Mouse (Mus musculus) lung, postnatal 4 days (tissue): Measurements from ENCODE around the gene Tnfrsf11a.
A peak's percentile ranks its signal among the peaks of the same experiment; 100 is the strongest.

Source experiments
- DNase-seq, 2 experiments: peaks; one replicate each; pipeline ENCODE4 v3.0.0; 2021

Gene Tnfrsf11a

DNA sequence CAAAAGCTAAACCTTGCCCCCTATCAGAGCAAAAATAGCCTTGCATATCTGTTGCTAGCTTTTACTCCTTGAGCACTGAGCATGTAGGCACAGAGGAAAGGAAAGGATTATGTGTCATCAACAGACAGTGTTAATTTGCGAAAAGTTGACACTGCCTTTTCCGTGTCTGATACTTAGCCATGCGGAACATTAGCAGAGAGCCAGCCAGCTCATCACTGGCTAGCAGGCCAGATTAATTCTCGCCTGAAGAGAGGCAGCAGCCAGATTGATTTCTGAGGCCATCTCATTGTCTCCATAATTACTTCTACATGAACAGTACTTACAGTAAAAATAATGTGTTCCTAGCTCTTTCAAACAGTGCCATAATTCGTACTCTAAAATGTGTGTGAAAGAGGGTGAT, 48.7 kb downstream of the Tnfrsf11a start:
- no peak for DNase-seq

DNA sequence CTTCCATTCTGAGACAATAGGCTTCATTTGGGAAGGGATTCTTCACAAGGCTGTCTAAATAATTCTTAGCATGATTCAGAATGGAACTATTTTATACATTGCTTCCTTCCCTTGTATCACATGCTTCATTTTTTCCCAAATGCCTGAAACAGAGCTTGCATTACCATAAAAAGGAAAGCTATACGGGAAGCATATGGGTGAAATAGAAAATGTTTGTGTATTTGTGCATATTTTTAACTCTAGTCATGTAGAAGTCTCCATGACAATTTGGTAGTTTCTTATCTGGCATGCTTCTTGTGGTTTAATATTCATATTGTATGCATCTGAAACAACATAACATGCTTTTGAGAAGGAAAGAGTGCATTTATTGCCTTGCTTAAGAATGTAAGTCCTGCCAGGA, 52.3 kb downstream of the Tnfrsf11a start:
- DNase-seq, result no peak

DNA sequence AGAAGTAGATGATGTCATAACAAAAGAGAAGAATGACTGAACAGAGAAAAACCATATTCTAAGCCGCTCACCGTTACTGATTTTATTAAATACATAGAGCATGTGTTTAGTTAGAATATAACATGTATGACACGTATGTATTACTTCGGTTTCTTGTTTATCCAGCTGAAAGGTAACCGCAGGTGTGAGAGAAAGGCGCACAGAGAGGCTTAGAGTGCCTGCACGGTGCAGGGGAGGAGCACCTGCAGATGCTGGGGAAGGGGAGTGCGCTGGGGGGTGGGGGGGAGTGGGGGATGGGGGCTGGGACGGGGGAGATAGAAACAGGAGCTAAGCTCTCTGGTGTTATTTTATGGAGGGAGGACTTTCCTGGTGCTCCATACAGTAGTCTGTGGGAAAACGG, 62.4 kb downstream of the Tnfrsf11a start:
- no peak for DNase-seq

DNA sequence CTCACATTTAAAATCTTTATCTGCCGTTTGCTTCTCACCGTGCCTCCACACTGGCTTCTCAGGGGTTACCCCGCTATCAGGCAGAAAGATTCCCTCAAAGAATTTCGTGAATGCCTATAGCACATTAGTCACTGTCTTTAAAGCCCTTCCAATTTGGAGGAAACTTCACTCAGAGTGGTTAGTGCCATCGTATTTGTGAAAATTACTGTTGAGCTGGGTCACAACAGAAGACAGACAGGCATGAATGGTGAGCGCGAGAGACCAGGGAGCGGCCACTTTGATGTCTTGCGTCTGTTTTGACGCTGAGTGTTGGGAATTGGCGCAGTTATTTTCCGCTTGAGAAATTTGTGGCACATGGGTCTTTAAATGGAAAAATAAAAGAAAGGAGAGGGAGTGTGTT, 62.9 kb downstream of the Tnfrsf11a start:
- DNase-seq, result no peak

DNA sequence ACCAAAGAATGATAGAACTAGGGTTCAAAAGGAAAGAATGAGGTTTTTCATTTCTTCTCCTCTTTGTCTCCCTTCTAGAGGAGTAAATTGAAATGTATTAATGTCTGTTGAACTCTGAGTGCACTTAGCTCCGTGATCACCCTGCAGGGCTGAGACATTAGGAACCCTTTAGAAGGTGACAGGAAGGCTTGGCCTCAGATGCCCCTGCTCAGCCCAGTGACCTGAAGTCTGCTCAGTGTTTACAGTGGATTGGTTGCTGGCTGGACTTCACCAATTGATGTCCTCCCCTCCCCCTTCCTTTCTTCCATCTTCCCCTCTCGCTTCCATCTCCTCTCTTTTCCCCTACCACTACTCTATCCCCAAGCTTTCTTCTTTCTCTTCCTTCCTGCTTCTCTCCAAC, 63.3 kb downstream of the Tnfrsf11a start:
- no peak for DNase-seq

DNA sequence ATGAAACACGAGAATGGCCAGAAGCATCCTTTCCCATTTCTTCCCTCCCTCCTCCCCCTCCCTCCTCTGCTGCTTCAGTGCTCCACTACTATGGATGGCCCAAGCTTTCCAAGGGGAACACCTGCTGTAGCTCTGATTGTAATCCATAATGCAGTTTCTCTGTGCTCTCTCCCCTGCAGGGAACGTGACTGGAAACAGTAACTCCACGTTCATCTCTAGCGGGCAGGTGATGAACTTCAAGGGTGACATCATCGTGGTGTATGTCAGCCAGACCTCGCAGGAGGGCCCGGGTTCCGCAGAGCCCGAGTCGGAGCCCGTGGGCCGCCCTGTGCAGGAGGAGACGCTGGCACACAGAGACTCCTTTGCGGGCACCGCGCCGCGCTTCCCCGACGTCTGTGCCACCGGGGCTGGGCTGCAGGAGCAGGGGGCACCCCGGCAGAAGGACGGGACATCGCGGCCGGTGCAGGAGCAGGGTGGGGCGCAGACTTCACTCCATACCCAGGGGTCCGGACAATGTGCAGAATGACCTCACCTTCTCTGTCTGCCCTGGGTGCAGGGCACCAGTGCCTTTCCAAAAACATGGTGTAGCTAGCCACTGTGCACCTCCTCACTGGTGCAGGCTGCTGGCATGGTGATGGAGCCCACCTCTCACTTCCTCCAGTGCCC, 64.0 kb downstream of the Tnfrsf11a start:
- no peak for DNase-seq

DNA sequence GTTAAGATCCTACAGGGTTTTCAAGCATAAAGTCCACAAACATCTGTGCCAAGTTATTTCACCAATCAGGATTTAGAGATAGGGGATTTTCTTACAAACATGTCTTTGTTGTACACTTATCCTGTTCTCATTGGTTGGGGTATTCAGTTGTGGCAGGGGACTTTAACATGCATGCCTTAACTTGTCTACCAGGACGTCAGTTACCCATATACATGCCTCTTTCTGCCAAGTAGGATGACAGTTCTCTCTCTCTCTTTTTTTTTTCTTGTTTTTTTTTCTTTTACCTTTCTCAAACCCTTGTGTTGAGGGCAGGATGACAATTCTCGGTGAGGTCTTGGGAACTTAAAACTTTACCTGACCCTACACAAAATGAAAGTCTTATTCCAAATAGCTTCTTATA, 65.9 kb downstream of the Tnfrsf11a start:
- no peak for DNase-seq

DNA sequence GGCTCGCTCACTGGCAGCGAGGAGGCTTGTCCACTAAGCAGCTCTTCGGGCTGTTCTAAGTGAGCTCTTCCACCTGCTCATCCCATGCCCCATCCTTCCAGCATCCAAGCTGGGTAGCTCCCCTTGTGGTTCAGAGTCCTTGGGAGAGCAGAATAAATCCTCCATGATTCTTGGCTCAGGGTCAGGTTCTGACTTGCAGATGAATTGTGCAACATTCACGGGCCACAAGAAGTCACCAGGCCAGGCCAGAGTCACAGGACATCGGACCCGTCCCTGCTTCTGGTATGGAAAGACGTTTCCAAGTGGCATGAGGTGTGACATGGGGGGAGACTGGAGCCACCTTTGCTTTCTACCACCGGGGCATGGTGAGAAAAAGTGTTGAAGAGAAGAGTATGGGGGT, 68.3 kb downstream of the Tnfrsf11a start:
- DNase-seq, result no peak

DNA sequence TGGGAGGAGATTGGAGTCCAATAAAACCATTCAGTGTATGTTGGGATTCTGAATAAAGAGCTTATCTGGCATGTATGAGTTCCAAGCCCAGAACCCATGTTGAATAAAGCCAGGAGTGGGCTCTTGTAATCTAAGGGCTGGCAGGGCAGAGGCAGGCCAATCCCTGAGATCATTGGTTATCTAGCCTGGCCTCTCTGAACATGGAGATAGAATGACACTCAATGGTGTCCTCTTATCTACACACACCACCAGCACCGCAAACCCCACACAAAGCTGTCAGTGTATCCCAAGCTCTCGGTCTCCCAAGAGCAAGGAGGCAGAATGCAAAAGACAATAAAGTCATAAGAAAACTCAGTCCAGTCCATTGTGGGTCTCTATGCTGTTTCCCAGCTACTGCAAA, 70.8 kb downstream of the Tnfrsf11a start:
- no peak for DNase-seq

DNA sequence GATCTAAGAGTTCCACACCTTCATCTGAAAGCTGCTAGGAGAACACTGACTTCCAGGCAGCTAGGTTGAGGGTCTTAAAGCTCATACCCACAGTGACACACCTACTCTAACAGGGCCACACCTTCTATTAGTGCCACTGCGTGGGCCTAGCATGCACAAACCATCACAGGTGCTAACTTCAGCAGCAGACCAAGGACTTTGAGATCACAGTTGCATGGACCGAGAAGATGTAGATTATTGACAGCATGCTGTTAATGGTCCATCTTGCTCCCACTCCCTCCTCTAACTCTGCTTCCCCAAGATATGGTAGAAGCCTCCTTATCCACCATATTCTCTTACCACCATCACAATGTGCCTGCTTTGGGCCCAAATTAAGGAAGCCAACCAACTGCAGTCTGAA, 79.2 kb downstream of the Tnfrsf11a start:
- no peak for DNase-seq

DNA sequence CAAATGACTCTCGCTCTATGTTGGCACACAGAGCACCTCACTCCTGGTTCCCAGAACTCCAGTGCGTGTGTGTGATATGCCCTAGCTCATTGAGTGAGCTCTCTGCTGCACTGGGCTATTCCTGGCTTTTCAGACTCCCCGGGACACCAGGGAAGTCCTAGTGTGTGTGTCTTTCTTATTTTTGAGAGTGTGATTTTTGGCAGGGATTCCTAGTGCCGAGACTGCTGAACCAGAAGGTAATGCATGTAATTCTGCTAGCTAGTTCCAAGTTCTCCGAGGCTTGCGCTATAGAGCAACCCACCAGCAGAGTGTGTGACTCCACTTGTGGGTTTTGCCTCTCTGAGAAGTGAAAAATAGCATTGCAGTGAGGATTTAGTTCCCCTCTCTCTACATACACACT, 96.1 kb downstream of the Tnfrsf11a start:
- DNase-seq, result no peak

DNA sequence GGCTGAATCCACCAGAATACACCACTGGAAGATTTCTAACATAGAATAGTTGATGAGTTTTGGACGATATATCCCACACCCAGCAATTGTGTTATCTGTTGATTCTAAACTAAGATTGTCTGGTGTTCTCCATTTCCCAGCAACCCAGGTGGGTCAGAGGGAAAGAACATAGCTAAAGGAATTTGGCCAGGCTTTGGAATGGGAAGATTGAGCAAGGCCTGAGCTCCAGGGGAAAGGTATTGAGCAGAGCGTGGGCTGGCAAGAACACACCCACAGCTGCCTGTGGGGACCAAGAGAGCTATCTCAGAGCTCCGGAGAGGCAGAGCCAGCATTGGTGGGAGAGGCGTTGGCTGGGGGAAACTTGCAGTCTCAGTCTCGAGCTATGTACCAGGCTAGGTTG, 97.3 kb downstream of the Tnfrsf11a start:
- no peak for DNase-seq

DNA sequence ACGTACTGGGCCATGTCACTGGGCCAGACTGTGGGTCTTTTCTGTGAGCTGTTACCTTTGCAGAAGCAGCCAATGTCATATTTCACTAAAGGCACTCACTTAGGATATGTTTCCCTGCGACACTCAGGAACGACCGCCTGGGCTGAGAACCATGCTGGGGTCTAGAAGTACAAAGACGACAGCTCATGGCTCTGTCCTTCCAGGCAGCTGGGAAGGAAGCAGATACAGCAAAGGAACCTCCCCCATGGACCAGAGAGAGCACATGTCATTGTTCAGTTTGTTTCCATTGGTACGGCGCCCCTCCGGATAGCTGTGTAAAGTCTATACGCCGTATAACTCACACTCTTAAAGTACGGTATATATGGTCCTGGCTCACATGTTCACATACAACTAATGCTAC, 97.9 kb downstream of the Tnfrsf11a start:
- no peak for DNase-seq

DNA sequence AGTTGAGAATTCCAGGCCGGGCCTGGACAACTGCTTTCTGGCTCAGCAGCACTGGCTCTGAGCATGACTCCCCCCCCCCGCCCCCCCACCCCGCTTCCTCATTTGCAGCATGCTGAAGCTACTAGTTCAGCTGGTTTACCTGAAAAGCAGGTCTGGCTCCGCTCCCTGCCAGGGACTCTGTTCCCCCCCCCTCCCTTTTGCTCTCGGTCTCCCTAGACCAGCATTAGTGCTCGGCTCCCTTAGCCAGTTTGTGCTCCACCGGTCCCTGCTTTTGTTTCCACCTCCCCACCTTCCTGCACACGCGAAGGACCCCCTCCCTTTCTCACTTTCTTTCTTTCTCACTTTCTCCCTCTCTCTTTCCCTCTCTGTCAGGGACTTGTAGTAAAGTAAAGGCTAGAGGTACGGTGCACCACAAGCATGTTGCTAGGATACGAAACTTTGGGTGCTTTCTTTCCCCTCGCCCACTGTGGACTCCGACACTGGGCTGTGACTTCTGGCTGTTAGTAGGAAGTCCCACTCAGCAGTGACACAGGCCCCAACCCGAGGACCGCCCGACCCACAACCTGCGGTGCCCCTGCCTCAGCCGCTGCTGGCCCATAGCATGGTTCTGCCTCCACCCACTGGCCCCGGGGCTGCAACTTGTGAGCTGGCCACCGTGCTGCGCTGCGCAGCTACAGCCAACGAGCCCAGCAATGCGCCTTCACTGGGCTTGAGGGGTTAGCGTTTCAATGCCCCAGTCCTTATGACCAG, 100.2 kb downstream of the Tnfrsf11a start:
- no peak for DNase-seq

DNA sequence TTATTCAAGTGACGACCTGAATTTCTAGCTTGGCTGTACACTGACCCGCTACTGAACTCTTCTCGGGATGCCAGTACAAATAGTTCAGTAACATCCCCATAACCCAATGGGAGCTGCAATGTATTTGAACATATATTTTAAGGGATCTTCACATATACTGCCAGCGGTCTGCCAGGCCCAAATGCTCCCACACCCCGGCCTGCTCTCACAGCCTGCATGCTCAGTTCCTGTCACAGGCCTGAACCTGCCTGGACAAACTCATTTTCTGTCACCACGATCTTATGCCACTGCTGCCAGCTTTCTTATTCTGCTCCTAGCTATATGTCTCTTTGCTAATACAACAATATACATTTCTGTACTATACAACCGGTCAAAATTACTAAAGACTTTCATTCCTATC, 100.9 kb downstream of the Tnfrsf11a start:
- no peak for DNase-seq

DNA sequence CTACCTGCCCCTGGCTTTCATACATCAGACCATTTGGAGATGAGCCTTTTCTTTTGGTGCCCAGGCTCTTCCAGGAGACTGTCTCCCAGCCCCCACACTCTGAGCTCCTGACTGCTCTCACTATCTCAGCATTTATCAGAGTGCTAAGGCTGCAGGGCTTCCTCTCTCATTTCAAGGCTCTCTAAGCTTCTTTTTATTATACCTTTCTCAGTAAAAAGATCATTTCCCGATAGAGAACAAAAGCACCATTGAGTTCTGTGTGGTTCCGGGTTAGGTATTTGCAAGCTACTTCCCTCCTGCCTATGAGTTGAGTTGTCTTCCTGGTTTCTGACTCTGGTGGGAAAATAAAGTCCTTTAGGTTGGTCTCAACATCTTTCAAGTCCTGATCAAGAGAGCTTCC, 103.0 kb downstream of the Tnfrsf11a start:
- DNase-seq, result no peak

DNA sequence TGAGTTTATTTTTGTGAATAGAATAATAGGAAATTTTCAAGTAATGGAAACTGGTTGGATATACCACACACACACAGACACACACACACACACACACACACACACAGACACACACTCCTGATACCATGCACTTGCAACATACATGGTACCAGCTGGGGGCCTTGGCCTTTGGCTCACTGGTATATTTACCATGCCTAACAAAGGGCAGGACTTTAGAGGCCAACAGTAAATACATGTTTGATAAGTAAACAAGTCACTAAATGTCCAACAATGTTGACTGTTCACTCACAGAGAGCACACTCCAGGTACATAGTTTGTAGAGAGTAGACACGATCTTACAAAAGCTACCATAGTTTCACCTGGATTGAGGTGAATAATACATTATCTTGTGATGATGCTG, 104.6 kb downstream of the Tnfrsf11a start:
- DNase-seq, result no peak

DNA sequence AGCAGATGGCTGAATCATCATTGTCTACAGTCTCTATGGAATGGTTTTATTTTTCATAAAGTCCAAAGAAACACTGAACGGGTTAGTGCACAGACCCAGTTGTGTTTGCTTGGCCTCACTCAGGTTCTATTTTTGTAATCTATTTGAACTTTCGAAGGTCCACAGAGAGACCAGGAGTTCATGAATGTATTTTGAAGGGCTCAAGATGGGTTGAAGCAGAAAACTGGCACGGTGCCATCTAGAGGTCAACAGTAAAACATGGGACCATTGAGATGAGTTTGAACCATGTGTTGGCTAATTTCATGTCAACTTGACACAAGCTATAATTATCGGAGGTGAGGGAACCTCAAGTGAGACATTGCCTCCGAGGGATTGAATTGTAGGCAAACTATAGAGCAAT, 105.1 kb downstream of the Tnfrsf11a start:
- no peak for DNase-seq

DNA sequence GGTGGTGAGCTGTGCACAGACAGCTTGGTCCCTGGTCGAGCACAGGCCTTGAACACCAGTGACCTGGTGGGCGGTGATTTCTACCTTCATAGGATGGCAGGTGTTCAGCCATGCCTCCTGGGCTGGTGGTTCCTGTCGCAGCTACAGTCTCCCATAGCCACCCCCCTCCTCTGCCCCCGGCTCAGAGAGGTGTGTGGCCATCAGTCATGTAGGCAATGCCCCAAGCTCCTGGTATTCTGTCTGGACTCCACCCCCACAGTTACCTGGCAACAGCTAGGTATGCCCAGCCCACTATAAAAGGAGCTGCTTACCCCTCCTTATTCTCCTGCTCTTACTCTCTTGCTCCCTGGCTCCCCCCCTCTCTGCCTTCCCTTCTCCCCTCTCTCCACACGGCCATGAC, 105.8 kb downstream of the Tnfrsf11a start:
- no peak for DNase-seq

DNA sequence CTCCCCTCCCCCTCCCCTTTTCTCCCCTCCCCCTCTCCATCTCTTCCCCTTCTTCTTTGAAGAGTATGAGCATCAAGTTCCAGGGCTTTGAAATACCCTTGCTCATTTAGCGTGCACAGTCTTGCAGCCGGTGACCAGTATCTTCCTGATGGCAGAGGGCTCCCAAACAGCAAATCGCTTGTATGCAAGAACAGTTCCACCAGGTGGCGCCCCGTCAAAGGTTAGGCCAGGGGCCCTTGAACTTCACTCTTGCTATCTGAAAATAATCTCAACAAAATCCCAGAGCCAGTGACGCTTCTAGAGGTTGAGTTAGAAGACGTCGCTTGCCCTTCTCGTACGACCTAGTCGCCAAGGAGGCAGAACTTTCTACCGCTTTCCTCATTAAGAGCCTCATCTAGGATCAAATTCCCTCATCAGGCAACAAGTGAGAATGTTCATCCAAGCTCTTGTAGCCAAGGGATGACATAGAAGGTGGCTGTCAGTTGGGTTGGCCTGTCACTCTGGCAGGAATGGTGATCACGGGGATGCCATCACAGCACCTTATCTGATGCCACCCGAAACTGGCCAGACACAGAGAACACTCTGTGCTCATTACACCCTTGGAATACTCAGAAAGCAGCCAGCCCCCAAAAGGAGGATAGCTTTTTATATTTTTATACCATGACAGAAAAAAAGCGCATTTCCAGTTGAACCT, 110.7 kb downstream of the Tnfrsf11a start:
- DNase-seq, result peak; percentile 76 to 88

DNA sequence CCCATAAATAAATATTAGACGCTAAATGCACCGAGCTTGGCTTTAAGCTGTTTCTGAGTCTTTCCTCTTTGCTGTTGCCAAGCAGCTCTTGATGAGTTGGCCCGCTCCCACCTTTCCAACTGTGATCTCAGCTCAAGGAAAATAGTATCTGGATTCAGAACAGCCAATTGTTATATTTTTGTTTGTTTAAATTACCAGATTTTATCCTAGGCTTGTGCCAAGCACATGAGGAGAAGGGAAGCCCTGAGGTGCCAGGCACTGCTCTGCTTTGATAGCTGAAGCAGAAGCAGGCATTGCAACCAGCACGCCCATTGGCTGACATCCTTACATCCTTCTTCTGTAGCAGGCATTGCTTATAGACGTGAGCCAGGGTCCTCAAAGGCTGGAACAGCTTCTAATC, 114.5 kb downstream of the Tnfrsf11a start:
- no peak for DNase-seq
